Mouse (Mus musculus) layer of hippocampus, adult 9-11 months (tissue): ENCODE measurements around the gene Esp8.
"Not testable (repeated sequence)": the region's sequence is repeated elsewhere in the genome, so short reads cannot be mapped to it uniquely, and the experiment has no call there.

Experiments used
- DNase-seq: peaks from one replicate; pipeline ENCODE4 v3.0.0; 2022

Gene Esp8

DNA sequence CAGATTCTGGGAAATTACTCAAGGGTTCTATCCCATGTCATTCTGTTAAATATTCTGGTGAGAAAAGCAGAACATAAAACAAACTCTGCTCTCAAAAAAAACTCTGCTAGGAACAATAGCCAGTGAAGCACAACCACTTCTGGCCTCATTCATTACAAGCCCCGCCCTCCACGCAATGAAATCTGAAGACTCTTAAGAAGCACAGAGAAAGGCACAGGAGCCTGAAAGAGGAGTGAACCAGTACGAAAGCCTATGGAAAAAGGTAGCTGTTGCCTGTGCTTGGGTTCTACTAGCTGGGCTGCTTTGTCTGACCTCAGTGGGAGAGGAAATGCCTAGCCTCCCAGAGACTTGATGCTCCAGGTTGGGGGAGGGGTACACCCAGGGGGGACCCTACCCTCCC, at the start of gene Esp8:
Gene Esp8, plus strand, starts transcription at position 205 of the 400 bp plus-strand sequence.
- no peak for DNase-seq

DNA sequence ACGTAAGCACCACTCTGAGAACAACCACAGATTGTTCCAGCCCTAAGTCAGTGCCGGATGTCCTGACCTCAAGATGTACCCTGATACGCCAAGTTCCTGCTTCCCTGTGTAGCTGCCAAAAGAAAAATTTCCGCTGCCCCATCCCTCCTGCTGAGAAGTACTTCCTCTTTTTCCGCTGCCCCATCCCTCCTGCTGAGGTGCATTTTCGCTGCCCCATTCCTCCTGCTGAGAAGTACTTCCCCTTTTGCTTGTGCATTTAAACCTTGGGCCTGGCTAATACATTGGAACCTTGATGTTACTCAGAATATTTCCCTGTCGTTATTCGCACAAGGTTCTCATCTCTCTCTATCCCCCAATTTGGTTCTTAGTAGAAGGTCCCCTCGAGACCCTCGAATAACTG, 36.3 kb upstream of the Esp8 start:
- not testable (repeated sequence) for DNase-seq

DNA sequence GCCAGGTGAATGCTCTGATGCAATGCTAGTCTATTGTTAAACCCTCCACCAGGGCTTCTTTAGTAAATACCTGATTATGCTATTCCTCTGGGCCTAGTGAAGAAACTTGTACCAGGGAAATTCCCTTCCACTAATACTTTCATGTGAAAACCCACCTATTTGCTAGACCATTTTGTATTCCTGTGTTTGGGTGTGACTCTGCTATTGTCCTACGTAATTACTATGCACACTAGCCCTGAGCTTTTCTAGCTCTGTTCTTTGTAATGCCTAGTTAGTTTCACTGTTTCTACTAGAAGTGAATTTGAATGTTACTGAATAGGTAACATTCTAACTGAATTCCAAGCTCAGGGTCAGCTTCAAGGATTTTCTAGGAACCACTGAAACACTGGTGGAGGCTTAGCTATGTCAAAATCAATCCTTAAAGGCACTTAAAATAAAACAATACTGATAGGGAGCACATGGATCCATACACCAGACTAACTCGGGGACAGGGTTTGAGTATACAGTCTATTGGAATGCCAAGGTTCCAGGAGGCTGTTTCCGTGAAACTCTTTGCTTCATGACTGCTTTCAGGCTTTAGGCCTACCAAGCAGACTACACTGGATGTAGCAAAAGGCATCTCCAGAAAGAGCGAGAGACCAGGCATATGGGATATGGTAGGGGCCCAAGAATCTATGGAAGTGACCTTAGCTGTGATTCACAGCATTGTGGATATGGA, 24.2 kb upstream of the Esp8 start:
- not testable (repeated sequence) for DNase-seq

DNA sequence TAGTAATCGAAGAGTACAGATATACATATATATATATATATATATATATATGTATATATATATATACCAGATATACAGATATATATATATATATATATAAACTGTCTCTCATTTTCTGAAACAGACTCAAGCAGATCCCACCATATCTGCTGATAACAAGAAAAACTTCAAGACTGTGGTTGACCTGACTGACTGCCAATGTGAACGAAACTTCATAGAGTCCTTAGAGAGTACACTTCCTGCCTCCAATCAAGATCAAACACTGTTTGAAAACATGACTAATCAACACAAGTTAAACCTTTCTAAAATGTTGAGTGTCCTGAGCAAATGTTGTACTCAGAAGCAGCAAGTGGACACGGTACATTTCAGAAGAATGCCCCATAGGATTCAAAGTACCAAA, 10.0 kb downstream of the Esp8 start:
- DNase-seq = no peak

DNA sequence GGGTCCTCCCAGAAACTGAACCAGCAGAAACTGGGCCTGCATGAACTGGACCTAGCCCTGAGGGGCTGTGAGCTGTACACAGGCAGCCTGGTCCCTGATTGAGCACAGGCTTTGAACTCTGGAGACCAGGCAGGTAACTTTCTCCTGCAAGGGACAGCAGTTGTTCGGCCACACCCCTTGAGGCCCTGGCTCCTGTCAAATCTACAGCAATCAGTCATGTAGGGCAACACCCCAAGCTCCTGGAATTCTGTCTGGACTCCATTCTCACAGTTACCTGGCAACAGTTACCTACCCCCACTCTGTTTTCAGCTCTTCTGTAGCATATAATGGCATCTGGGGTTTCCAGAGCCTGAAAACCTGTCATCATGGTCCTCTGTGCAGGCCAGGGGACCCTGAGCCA, 11.3 kb downstream of the Esp8 start:
- DNase-seq = no peak

DNA sequence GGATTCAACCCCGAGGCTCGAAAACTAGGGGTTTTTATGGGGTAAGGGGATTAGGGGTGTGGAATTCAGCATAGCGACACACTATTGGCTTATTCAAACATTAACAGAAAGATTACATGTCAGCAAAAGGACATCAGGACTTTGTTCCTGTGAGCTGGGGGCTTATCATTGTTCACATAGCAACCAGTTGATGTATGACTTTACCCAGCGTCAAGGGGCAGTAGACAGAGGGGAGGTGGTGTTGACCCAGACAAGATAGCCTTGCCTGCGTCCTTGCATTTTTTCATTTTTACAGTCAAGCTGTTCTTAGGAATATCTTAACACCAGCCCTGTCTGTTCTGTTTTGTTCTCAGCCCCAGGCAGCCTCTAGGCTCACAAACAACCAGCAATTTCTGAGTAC, 27.2 kb downstream of the Esp8 start:
- DNase-seq = not testable (repeated sequence)

DNA sequence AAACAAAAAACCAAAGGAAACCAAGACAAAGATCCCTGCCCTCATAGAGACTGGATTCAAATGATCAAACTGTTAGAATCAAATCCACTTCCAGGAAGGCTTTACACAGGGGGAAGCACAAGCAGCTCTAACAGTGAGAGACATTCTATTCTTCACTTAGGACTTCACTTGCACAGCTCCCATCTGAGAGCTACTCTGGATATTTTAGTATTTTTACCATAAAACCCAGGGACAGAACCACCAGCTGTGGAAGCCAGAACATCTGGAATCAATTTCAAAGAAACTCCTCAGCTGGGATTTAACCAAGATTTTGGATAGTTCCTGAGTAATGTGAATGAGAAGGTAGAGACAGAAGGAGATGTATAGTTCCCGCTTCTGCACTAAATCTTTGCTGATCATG, 33.6 kb downstream of the Esp8 start:
- DNase-seq = no peak

DNA sequence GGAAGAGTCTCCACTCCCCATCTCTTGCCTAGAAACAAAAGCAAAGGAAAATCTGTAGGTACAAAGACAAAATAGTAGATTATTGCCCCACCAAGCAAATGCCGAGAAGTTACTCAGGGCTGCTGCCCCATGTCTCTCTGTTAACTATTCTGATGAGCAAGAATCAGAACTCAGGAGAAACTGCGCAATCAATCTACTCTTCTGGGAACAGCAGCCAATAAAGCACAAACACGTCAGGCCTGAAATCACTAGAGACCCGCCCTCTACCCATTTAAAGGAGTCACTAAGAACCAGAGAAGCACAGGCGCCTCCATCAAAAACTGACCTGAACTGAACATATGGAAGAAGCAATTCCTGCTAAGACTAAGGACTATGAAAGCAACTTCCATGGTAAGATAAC, 41.4 kb downstream of the Esp8 start, which contains the start of gene Esp6:
Gene Esp6, plus strand, starts transcription at position 301 of the 400 bp plus-strand sequence.
- DNase-seq = no peak
